Mouse (Mus musculus) right cerebral cortex, postnatal 36 days (tissue): ENCODE results near the gene Stard13.
A peak's percentile ranks its signal among the peaks of the same experiment; 100 is the strongest.

ENCODE experiments used
- DNase-seq, 2 experiments: peaks; one replicate each; pipeline ENCODE4 v3.0.0; 2022; ENCODE audit warnings: low spot score in 2 of 2, mixed read lengths in 1 of 2

Gene Stard13

GRCm38 (mm10) chr5:151059772-151060171 lies 173.9 kb downstream of the Stard13 start:
- DNase-seq: peak in 1 of 2 experiments; percentile 58

DNA sequence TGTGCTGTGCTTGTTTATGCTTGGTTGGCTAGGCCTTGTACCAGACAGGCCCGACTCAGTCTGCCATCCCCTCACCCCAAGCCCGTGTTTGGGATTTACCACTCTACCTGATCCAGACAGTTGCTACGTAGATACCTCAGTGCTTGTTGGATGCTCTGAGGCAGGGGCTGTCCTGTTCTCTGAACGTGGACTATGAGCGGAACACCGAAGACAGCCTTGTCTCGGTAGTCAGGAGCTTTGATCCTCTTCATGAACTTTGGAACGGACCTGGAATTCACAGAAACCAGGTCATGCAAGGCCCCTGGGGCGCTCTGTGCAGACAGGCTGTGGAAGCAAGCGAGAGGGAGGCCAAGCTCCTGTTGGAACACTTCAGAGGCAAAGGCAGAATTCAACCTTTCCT lies 174.3 kb downstream of the Stard13 start:
- no peak for DNase-seq

GRCm38 (mm10) chr5:151057716-151058115 lies 175.9 kb downstream of the Stard13 start:
- DNase-seq: no peak

GRCm38 (mm10) chr5:151056920-151057294 lies 176.7 kb downstream of the Stard13 start:
- DNase-seq: no peak

DNA sequence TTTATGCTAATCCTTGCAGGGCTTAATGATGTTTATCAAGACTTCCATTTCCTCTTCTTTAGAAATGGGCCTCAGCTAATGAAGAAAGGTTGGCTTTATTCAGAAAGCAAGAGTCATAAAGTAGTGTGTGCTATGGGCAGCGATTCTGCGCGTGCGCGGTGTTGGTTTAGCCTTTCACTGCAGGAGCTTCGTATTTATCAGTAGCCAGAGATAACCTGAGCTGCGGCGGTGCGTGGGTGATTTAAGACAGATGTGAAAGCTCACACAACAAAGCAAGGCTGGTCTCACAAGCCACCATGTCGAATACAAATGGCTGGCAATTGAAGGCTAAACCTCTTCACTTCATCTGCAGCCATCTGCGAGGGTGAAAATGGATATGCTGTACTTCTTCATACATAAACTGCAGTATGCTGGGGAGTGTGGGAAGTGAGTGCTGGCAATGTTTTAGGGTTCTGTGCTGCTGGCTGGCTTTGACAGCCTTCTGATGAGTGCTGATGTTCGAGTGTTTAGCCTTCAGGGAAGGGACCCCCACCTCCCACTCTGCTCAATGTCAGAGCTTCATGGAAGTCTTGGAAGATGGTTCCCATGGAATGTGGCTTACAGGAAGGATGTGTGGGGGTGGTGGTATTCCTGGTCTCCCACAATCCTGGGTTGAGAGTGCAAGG lies 177.2 kb downstream of the Stard13 start:
- no peak for DNase-seq

DNA sequence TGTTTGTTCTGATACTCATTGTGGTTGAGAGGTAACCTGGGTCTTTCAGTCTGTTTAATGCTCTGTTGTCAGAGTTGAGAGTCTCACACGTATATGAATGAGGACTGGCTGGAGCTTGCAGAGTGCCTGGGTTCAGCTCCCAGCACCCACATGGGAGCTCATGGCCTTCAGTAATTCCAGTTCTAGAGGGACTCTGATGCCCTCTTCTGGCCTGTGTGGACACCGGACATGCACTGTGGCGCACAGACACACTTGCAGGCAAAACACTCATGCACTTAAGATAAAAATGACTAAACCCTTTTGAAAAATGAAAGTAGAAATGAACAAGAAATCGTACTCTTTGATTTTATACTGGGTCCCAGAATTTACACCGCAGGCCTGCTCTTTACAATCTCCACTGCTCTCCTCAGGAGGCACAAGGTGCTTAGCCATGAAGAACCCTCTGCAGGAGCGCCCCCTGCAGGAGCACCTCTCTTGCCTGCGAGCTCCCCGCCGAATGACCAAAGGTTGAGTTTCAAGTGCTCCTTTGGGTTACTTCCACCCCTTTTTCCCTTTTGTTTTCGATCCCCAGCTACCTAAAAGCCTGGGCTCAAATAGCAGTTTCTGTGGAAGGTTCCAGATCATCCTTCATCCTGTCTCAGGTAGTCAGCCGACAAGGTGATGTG lies 178.1 kb downstream of the Stard13 start:
- no peak for DNase-seq

GRCm38 (mm10) chr5:151054743-151055114 lies 178.9 kb downstream of the Stard13 start:
- DNase-seq: no peak

GRCm38 (mm10) chr5:151054100-151054742 lies 179.4 kb downstream of the Stard13 start:
- no peak for DNase-seq

GRCm38 (mm10) chr5:151053190-151053589 lies 180.4 kb downstream of the Stard13 start:
- no peak for DNase-seq

- no peak for DNase-seq
Observed at GRCm38 (mm10) chr5:151052331-151052730, 181.3 kb downstream of the Stard13 start.

DNA sequence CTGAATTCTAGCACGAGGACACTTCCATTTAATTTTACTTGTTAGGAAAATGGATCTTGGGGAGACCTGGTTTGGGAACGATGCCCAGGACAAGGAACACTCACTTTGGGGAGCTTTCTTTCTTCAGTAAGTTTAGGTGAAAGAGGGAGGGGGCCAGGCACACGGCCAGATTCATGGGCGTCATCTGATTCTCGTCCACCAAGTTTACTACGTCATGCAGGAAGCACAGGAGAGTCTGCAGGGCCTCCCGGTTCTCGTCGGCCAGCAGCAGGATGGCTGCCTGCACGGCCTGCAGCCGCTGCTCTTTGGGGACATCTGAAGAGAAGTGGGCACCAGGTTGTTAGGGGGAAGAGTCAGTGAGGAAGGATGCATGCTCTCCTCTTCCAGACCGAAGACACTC lies 186.1 kb downstream of the Stard13 start:
- DNase-seq: no peak

- no peak for DNase-seq
Observed at GRCm38 (mm10) chr5:151046917-151047316, 186.7 kb downstream of the Stard13 start.

DNA sequence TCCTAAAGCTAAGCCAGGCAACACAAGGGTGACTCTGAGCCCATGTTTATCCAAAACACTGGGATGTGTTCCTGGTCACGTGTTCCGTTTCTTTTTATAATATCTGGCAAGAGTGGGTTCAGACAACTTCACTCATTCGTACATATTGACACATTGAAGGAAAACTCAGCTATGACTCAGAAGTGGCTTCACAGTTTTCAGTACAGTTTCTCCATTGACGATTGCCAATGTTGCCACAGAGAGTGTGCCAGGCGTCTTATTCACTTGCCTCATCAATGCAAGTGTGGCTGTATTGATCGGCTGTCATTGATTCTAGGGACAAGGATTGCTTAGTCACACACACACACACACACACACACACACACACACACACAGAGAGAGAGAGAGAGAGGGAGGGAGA lies 187.5 kb downstream of the Stard13 start:
- no peak for DNase-seq

- no peak for DNase-seq
Observed at GRCm38 (mm10) chr5:151042911-151043310, 190.7 kb downstream of the Stard13 start.

- no peak for DNase-seq
Observed at GRCm38 (mm10) chr5:151037871-151038270, 195.8 kb downstream of the Stard13 start.

GRCm38 (mm10) chr5:151034715-151035512 lies 198.7 kb downstream of the Stard13 start:
- no peak for DNase-seq

- no peak for DNase-seq
Observed at GRCm38 (mm10) chr5:151028906-151029305, 204.7 kb downstream of the Stard13 start.

GRCm38 (mm10) chr5:151027171-151027570 lies 206.5 kb downstream of the Stard13 start:
- no peak for DNase-seq

- DNase-seq: no peak
Observed at GRCm38 (mm10) chr5:151026069-151026468, 207.6 kb downstream of the Stard13 start.

GRCm38 (mm10) chr5:151024483-151024882 lies 209.2 kb downstream of the Stard13 start:
- DNase-seq: no peak

DNA sequence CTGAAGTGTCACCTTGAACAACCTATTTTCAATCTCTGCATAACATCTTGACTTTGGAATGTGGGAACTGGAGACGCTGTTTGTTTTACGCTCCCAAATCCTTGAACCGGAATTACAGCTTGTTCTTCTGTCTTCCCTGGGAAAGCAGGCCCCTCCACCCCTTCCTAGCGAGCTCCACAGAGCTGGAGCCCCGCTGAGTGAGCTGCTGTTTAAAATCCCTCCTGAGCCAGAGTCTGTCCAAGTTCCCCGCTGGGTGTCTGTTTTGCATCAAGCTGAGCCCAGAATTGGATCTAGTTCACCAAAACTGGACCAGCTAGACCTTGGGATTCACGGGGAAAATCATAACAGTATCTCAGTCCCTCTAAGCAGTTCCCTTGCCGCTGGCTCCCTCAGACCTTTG lies 210.2 kb downstream of the Stard13 start:
- DNase-seq: peak; percentile 16 to 26

DNA sequence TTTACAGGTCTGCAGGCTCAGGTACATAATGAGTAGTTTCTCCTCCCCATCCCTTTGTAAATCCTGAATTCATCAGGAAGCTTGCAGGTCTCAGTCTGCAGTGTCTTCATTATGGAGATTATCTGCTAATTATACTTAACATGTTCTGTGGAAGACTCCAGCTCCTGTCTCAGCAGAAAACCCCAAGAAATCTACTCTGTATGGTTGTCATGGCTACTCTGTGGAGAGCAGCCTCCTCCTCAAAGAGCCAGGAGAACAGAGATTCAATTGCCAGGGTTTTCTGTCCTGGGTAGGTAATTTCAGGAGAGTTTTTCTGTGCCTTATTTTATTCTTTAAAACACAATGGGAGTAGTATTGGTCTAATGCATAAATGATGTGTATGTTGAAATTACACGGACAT lies 210.7 kb downstream of the Stard13 start:
- DNase-seq: no peak
